Mouse (Mus musculus): ENCODE data around the gene Cdkn1b.
A peak's percentile ranks its signal among the peaks of the same experiment; 100 is the strongest.

Gene Cdkn1b

GRCm38 (mm10) chr6:134903891-134904884 lies 16.0 kb upstream of the Cdkn1b start:
- no peak for DNase-seq (ENCODE audit: low spot score)

DNA sequence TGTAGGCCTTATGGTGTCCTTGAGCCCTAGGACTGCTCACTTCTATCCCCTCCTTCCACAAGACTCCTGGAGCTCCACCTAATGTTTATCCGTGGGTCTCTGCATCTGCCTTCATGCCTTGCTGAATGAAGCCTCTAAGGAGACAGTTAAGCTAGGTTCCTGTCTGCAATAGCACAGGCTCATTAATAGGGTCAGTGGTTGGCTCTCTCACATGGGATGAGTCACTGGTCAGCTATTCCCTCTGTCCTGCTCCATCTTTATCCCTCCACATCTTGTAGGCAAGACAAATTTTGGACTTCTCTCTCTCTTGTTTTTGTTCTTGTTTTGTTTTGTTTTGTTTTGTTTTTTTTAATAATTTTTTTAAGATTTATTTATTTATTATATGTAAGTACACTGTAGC lies 14.4 kb upstream of the Cdkn1b start:
- DNase-seq (ENCODE audit: low spot score) = no peak

DNA sequence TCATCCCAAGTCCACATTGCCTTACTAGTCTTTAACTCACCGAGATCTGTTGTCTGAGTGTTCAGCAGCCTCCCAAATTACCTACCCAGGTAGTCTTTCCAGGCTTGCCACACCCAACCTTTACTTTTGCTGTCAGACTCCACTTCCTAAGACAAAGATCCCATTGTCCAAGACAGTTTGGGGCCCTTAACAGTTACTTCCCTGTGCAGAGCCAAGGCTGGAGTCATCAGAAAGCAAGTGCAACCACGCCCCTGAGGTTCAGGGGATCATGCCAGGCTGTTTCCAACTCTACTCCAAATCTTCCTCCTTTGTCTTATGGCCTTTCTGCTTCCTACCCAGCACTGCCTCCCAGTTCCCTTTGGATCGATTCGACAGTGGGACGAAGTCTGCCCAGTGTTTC lies 5.7 kb upstream of the Cdkn1b start:
- no peak for DNase-seq (ENCODE audit: low spot score)

DNA sequence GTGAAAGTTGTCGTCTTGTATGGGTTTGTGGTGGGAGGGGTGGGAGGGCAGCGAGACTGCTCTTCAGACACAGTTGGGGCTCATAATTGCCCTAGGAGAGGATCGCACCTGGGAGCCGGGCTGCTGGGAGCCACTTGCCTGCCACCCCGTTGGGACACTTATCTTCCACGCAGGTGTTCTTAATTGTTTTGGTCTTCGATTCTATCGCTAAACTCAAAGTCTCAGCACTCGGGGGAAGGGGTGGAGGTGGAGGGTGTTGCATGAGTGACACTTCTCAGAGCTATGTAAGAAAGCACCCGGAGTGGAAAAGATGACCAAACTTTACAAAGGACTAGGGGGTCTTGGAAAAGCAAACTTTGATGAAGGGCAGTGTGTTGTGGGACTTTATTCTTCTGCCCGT lies 3.6 kb upstream of the Cdkn1b start:
- peak; percentile 22 for DNase-seq (ENCODE audit: low spot score)

- DNase-seq (ENCODE audit: low spot score) = peak; percentile 64
Measured at GRCm38 (mm10) chr6:134917087-134917486, 3.1 kb upstream of the Cdkn1b start.

- no peak for DNase-seq (ENCODE audit: low spot score)
Measured at GRCm38 (mm10) chr6:134918769-134919168, 1.4 kb upstream of the Cdkn1b start.

GRCm38 (mm10) chr6:134919511-134920189 lies 551 bp upstream of the Cdkn1b start:
- DNase-seq (ENCODE audit: low spot score) = no peak

- DNase-seq (ENCODE audit: low spot score) = peak; percentile 48
Measured at GRCm38 (mm10) chr6:134921014-134921694, 953 bp downstream of the Cdkn1b start.

DNA sequence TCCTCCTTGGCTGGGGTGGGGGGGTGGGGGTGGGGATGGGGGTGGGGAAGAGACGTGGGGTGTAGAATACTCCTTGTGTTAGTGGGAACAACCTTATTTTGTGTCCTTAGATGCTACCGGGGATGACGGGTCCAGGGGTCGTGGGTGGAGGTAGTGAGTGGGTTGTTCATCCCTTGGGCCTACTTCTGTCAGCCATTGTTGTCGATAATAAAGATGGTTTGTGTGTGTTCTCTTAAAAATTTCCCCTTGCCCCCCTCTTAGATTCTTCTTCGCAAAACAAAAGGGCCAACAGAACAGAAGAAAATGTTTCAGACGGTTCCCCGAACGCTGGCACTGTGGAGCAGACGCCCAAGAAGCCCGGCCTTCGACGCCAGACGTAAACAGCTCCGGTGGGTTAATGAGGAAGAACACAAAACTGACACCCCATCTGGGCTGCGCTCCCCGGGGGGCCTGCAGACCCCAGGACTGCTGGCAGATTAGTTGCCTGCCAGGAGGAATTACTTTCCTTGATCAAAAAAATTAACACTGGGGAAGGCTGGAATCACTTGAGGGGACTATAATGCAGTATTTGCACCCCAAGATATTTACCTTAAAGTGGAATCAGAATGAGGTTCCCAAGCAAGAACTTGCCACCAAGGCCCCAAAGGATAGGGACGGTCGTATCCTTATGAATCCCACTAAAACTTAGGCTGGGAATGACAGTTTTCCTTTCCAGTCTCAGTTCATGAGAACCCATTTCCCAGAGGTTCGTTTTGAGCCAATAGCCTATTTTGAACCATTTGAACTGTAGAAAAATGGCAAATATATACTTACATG lies 1.7 kb downstream of the Cdkn1b start:
- DNase-seq (ENCODE audit: low spot score) = no peak

DNA sequence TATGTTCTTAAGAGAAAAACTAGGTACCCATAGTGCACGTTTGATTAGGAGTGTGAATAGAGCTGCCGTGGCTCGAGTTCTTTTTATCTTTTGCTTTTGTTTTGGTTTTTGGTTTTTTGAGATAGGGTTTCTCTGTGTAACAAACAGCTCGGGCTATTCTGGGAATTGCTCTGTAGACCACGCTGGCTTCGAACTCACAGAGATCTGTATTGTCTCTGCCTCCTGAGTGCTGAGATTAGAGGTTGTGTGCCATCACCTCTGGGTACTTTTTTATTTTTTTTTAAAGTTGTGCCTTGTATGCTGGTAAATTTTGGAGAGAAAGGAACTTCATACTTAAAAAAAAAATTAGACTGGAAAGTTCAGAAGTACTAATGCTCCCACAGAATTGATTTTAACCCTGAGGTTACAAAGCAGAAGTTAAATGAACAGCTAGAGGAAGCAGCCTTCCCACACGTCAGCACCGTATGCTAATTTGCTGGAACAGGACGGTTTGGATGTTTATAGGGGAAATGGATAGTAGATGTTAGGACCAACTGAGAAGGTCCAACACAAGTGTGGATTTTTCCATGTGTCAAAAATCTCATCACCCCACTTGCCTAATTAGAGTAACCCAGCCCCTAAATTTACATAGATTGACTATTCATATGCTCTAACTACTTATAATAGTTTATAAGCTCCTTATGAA lies 2.5 kb downstream of the Cdkn1b start:
- no peak for DNase-seq (ENCODE audit: low spot score)

- DNase-seq (ENCODE audit: low spot score) = no peak
Measured at GRCm38 (mm10) chr6:134923670-134924069, 3.5 kb downstream of the Cdkn1b start.

DNA sequence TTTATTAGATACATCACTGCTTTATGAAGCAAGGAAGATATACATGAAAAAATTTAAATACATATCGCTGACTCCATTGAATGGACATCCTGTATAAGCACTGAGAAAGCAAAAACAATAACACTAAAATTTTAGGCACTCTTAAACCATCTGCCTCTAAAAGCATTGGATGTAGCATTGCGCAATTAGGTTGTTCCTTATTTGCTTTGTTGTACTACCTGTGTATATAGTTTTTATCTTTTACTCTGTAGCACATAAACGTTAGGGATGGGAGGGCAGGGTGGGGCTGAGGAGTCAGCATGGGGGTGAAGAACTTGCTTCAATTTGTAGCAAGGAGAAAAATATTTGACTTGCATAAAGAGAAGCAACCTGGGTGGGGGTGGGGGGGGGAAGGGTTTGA lies 4.1 kb downstream of the Cdkn1b start:
- no peak for DNase-seq (ENCODE audit: low spot score)

GRCm38 (mm10) chr6:134925673-134926337 lies 5.6 kb downstream of the Cdkn1b start:
- DNase-seq (ENCODE audit: low spot score) = no peak

DNA sequence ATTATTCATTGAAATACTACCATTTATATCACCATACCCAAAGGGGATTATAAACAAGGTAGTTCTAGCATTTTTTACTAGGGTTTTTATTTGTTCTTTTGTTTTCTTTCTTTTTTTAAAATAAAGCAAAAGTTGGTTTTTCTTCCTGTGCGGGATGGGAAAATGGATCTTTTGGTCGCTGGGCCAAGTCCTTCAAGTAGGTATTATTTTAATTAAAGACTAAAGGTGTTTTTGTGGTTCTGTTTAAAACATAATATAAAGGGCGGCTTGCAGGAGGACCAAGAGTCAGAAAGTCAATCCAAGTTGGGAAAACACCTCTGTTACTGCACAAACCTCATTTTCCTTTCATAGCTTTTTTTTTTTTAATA lies 6.1 kb downstream of the Cdkn1b start:
- no peak for DNase-seq (ENCODE audit: low spot score)

GRCm38 (mm10) chr6:134926803-134927594 lies 6.8 kb downstream of the Cdkn1b start:
- peak; percentile 76 for DNase-seq (ENCODE audit: low spot score)

- DNase-seq (ENCODE audit: low spot score) = peak; percentile 64
Measured at GRCm38 (mm10) chr6:134927595-134928095, 7.4 kb downstream of the Cdkn1b start.

DNA sequence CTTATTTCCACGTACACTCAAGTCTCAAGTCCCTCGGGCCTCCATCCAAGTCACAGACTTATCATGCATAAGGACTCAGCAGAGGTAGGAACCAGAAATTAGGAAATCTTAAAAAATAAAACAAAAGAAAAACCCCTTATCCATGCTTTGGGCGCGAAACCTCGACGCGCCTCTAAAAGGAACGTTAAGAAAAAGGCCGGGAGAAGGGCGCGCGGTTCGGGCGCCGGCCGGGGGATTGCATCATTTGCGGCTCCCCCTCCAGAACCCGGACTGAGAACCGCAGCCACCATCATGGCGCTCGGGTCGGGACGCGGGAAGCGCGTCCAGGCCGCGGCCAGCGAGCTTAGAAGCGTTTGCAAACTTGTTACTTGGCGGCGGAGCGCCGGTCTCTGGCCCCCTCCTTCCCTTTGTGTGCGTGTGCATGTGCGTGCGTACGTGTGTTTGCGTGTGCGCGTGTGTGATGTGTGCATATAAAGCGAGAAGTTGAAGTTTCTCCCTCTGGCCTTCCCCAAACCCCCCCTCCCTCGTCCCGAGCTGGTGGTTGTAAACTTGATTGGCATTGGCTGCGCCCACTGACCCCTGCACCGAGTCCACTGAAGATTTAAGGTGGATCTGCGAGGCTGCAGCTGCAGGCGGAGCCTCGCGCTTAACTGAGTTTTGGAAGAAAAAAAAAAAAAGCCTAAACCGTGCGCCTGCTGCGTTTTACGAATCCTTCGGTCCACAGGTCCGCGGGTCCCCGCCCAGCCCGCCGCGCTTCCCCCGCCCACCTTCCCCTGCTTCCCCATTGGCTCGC lies 8.1 kb downstream of the Cdkn1b start:
- peak; percentile 92 for DNase-seq (ENCODE audit: low spot score)

DNA sequence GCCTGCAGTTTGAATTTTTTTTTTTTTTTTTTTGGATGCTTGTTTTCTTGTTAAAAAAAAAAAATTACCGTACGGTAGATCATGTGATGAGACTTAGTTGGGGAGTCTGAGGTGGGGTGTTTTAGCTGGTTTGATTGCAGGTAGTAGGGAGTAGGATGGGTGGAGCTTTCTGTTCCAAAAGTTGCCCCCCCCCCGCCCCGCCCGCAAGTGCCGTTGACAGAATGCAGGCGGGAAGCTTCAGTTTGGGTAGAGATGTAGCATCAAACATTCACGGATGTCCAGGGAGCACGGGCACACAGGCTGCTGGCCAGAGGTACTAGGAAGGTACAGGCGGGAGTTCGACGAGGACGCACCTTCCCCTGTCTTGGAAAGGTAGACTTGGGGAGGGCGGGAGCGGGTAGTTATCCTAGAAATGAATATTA lies 8.7 kb downstream of the Cdkn1b start:
- no peak for DNase-seq (ENCODE audit: low spot score)

- no peak for DNase-seq (ENCODE audit: low spot score)
Measured at GRCm38 (mm10) chr6:134929926-134930325, 9.7 kb downstream of the Cdkn1b start.
